Mouse (Mus musculus) ES-E14 (cell line): Measurements from ENCODE around the gene Cd302. TPM values are rescaled to one million over a fixed set of nuclear protein-coding genes. Genes with fewer than 3 reads are reported as not detected.

Experiments
- DNase-seq: peaks from one replicate; pipeline ENCODE4 v3.0.0-alpha.2; 2013; ENCODE audit warnings: low read depth, low spot score
- H3K27ac ChIP-seq: 2 replicates; pipeline ENCODE4 v1.5.1; 2012; ENCODE audit warnings: low read depth, mild to moderate bottlenecking, low read length, moderate library complexity, mixed read lengths; ENCODE audit not compliant: poor library complexity, insufficient read depth, severe bottlenecking
- H3K36me3 ChIP-seq: 2 replicates; pipeline ENCODE4 v1.6.1; 2012; ENCODE audit warnings: mild to moderate bottlenecking, low read length, moderate library complexity, mixed read lengths; ENCODE audit not compliant: control insufficient read depth, poor library complexity, insufficient read depth, severe bottlenecking
- H3K4me1 ChIP-seq, 2 experiments: fragments of 150-350 bp in 1 of 2; sonication (generic) in 1 of 2; 2 replicates each; pipeline ENCODE4 v1.6.1; 2012; ENCODE audit warnings: low read length in 2 of 2, mild to moderate bottlenecking in 1 of 2, mixed read lengths in 1 of 2; ENCODE audit not compliant: control insufficient read depth in 2 of 2, insufficient read depth in 2 of 2, poor library complexity in 1 of 2
- H3K4me3 ChIP-seq, 2 experiments: fragments of 150-350 bp in 1 of 2; sonication (generic) in 1 of 2; 2 replicates each; pipeline ENCODE4 v1.5.1; 2012; ENCODE audit warnings: low read length in 2 of 2, low read depth in 1 of 2, mild to moderate bottlenecking in 1 of 2, mixed read lengths in 1 of 2; ENCODE audit not compliant: insufficient read depth in 1 of 2, poor library complexity in 1 of 2, severe bottlenecking in 1 of 2
- H3K9ac ChIP-seq: 2 replicates; pipeline ENCODE4 v1.6.1; 2012; ENCODE audit warnings: low read depth, mild to moderate bottlenecking, low read length, mixed read lengths; ENCODE audit not compliant: poor library complexity, insufficient read depth, severe bottlenecking
- H3K9me3 ChIP-seq: fragments of 150-350 bp; sonication (generic); 2 replicates; pipeline ENCODE4 v1.6.1; 2012; ENCODE audit warnings: low read depth, mild to moderate bottlenecking, low read length; ENCODE audit not compliant: control insufficient read depth, insufficient read depth
- CHD2 ChIP-seq: IDR thresholded peaks from 2 replicates; pipeline ENCODE4 v1.6.1; 2014; ENCODE audit warnings: mild to moderate bottlenecking, low read depth, low read length, inconsistent platforms
- HCFC1 ChIP-seq: IDR thresholded peaks from 2 replicates; pipeline ENCODE4 v1.6.1; 2012; ENCODE audit warnings: low read length, inconsistent platforms, borderline replicate concordance; ENCODE audit not compliant: insufficient read depth
- MAFK ChIP-seq: IDR thresholded peaks from 2 replicates; pipeline ENCODE4 v1.6.1; 2014; ENCODE audit warnings: mild to moderate bottlenecking, low read depth, low read length, inconsistent platforms; ENCODE audit not compliant: insufficient read depth
- ZC3H11A ChIP-seq: IDR thresholded peaks from 2 replicates; pipeline ENCODE4 v1.6.1; 2012; ENCODE audit warnings: low read depth, mild to moderate bottlenecking, inconsistent platforms, low read length, borderline replicate concordance
- ZNF384 ChIP-seq: IDR thresholded peaks from 2 replicates; pipeline ENCODE4 v1.6.1; 2012; ENCODE audit warnings: low read depth, low read length, inconsistent platforms
- in situ Hi-C, 2 experiments: fragments of 600-800 bp; cut with MboI; formaldehyde crosslinking; loops; one replicate each; pipeline ENCODE4 v1.15.1; 2025; ENCODE audit warnings: low sequenced_read_pairs in 2 of 2, inconsistent platforms in 1 of 2; ENCODE audit not compliant: unreplicated experiment in 2 of 2
- total RNA-seq: library from RNA; depleted of rRNA; stranded (reverse); fragments of 300-350 nt; gene quantifications from 2 replicates; pipeline ENCODE4 v1.2.3, GENCODE M21; 2012

The Cd302 gene
- total RNA-seq, 1 experiment: 2.5 TPM

- Histone ChIP-seq H3K36me3 (peaks cover 3% of the 10 kb centered on the region), H3K27ac (no peak overlapping the region), H3K4me1 (no peaks in the 10 kb centered on the region), H3K9ac (no peak overlapping the region), H3K9me3 (no peaks in the 10 kb centered on the region), H3K4me3 (no peak overlapping the region)
- in situ Hi-C loops: no loop called here
- no peak for DNase-seq
- TF ChIP-seq ZC3H11A (no peak), HCFC1 (no peak), CHD2 (no peak), ZNF384 (no peak), MAFK (no peak)
These were observed 37.9 kb upstream of the Cd302 start for GRCm38 (mm10) chr2:60322031-60322726.

- Histone ChIP-seq H3K4me1 (no peaks in the 10 kb centered on the region), H3K27ac (no peak overlapping the region), H3K4me3 (no peak overlapping the region), H3K36me3 (0 out of 2 replicates have a peak, but pooled peaks cover 2% of the 10 kb centered on the region), H3K9me3 (no peaks in the 10 kb centered on the region), H3K9ac (no peak overlapping the region)
- no peak for DNase-seq
- TF ChIP-seq ZNF384 (no peak), MAFK (no peak), HCFC1 (no peak), ZC3H11A (no peak), CHD2 (no peak)
- in situ Hi-C loops: no loop called here
These were observed 19.5 kb upstream of the Cd302 start for GRCm38 (mm10) chr2:60303796-60304195.

- H3K9ac ChIP-seq: no peak overlapping the region
These were observed 15.0 kb upstream of the Cd302 start for GRCm38 (mm10) chr2:60299323-60299722.

GRCm38 (mm10) chr2:60298266-60298665, 14.0 kb upstream of the Cd302 start:
- DNase-seq: peak; percentile 30
- H3K9me3 ChIP-seq: no peaks in the 10 kb centered on the region
- TF ChIP-seq MAFK: no peak
- TF ChIP-seq ZC3H11A: no peak
- TF ChIP-seq HCFC1: no peak
- TF ChIP-seq ZNF384: no peak
- TF ChIP-seq CHD2: no peak

More at GRCm38 (mm10) chr2:60299323-60299722, 15.0 kb upstream of the Cd302 start:
- no peaks in the 10 kb centered on the region for H3K9me3 ChIP-seq
- no peak overlapping the region for H3K4me3 ChIP-seq
- in situ Hi-C loops: no loop called here
- H3K4me1 ChIP-seq: no peaks in the 10 kb centered on the region
- no peak for TF ChIP-seq ZNF384
- DNase-seq: no peak
- H3K36me3 ChIP-seq: no peaks in the 10 kb centered on the region
- no peak overlapping the region for H3K27ac ChIP-seq

GRCm38 (mm10) chr2:60291381-60291780, 7.1 kb upstream of the Cd302 start:
- H3K9ac ChIP-seq: no peak overlapping the region
- H3K36me3 ChIP-seq: no peaks in the 10 kb centered on the region
- no peak overlapping the region for H3K4me3 ChIP-seq
- H3K4me1 ChIP-seq: no peaks in the 10 kb centered on the region
- in situ Hi-C loops: no loop called here
- TF ChIP-seq HCFC1 (no peak), MAFK (no peak), ZC3H11A (no peak), ZNF384 (no peak), CHD2 (no peak)
- H3K9me3 ChIP-seq: no peaks in the 10 kb centered on the region
- DNase-seq: no peak
- no peak overlapping the region for H3K27ac ChIP-seq

More at GRCm38 (mm10) chr2:60298266-60298665, 14.0 kb upstream of the Cd302 start:
- Histone ChIP-seq H3K4me3 (no peak overlapping the region), H3K36me3 (no peaks in the 10 kb centered on the region), H3K27ac (no peak overlapping the region), H3K9ac (no peak overlapping the region), H3K4me1 (no peaks in the 10 kb centered on the region)
- in situ Hi-C loops: no loop called here
